Mouse (Mus musculus) ES-E14 (cell line): ENCODE data around the gene Zfp46. TPM values are rescaled to one million over a fixed set of nuclear protein-coding genes. Genes with fewer than 3 reads are reported as not detected.

Source experiments
- DNase-seq: peaks from one replicate; pipeline ENCODE4 v3.0.0-alpha.2; 2013; ENCODE audit warnings: low read depth, low spot score
- H3K27ac ChIP-seq: 2 replicates; pipeline ENCODE4 v1.5.1; 2012; ENCODE audit warnings: low read depth, mild to moderate bottlenecking, low read length, moderate library complexity, mixed read lengths; ENCODE audit not compliant: poor library complexity, insufficient read depth, severe bottlenecking
- H3K36me3 ChIP-seq: 2 replicates; pipeline ENCODE4 v1.6.1; 2012; ENCODE audit warnings: mild to moderate bottlenecking, low read length, moderate library complexity, mixed read lengths; ENCODE audit not compliant: control insufficient read depth, poor library complexity, insufficient read depth, severe bottlenecking
- H3K4me1 ChIP-seq, 2 experiments: fragments of 150-350 bp in 1 of 2; sonication (generic) in 1 of 2; 2 replicates each; pipeline ENCODE4 v1.6.1; 2012; ENCODE audit warnings: low read length in 2 of 2, mild to moderate bottlenecking in 1 of 2, mixed read lengths in 1 of 2; ENCODE audit not compliant: control insufficient read depth in 2 of 2, insufficient read depth in 2 of 2, poor library complexity in 1 of 2
- H3K4me3 ChIP-seq, 2 experiments: fragments of 150-350 bp in 1 of 2; sonication (generic) in 1 of 2; 2 replicates each; pipeline ENCODE4 v1.5.1; 2012; ENCODE audit warnings: low read length in 2 of 2, low read depth in 1 of 2, mild to moderate bottlenecking in 1 of 2, mixed read lengths in 1 of 2; ENCODE audit not compliant: insufficient read depth in 1 of 2, poor library complexity in 1 of 2, severe bottlenecking in 1 of 2
- H3K9ac ChIP-seq: 2 replicates; pipeline ENCODE4 v1.6.1; 2012; ENCODE audit warnings: low read depth, mild to moderate bottlenecking, low read length, mixed read lengths; ENCODE audit not compliant: poor library complexity, insufficient read depth, severe bottlenecking
- H3K9me3 ChIP-seq: fragments of 150-350 bp; sonication (generic); 2 replicates; pipeline ENCODE4 v1.6.1; 2012; ENCODE audit warnings: low read depth, mild to moderate bottlenecking, low read length; ENCODE audit not compliant: control insufficient read depth, insufficient read depth
- CHD2 ChIP-seq: IDR thresholded peaks from 2 replicates; pipeline ENCODE4 v1.6.1; 2014; ENCODE audit warnings: mild to moderate bottlenecking, low read depth, low read length, inconsistent platforms
- HCFC1 ChIP-seq: IDR thresholded peaks from 2 replicates; pipeline ENCODE4 v1.6.1; 2012; ENCODE audit warnings: low read length, inconsistent platforms, borderline replicate concordance; ENCODE audit not compliant: insufficient read depth
- MAFK ChIP-seq: IDR thresholded peaks from 2 replicates; pipeline ENCODE4 v1.6.1; 2014; ENCODE audit warnings: mild to moderate bottlenecking, low read depth, low read length, inconsistent platforms; ENCODE audit not compliant: insufficient read depth
- ZC3H11A ChIP-seq: IDR thresholded peaks from 2 replicates; pipeline ENCODE4 v1.6.1; 2012; ENCODE audit warnings: low read depth, mild to moderate bottlenecking, inconsistent platforms, low read length, borderline replicate concordance
- ZNF384 ChIP-seq: IDR thresholded peaks from 2 replicates; pipeline ENCODE4 v1.6.1; 2012; ENCODE audit warnings: low read depth, low read length, inconsistent platforms
- in situ Hi-C, 2 experiments: fragments of 600-800 bp; cut with MboI; formaldehyde crosslinking; loops; one replicate each; pipeline ENCODE4 v1.15.1; 2025; ENCODE audit warnings: low sequenced_read_pairs in 2 of 2, inconsistent platforms in 1 of 2; ENCODE audit not compliant: unreplicated experiment in 2 of 2
- total RNA-seq: library from RNA; depleted of rRNA; stranded (reverse); fragments of 300-350 nt; gene quantifications from 2 replicates; pipeline ENCODE4 v1.2.3, GENCODE M21; 2012

Zfp46 gene
- total RNA-seq, 1 experiment, result 5.8 TPM

GRCm38 (mm10) chr4:136245681-136246080 lies 38.8 kb upstream of the Zfp46 start:
- Histone ChIP-seq H3K9me3 (no peaks in the 10 kb centered on the region), H3K4me1 (peaks cover 9 to 26% of the 10 kb centered on the region in 2 experiments), H3K4me3 (peak overlapping the region in 1 of 2 experiments; percentile 54; a peak in 1 of 4 replicates), H3K9ac (peak overlapping the region; percentile 45; the same call in 1 of the 2 replicates), H3K36me3 (peaks cover 18% of the 10 kb centered on the region), H3K27ac (peak overlapping the region; percentile 84)
- no peak for DNase-seq
- in situ Hi-C loops, result no loop called here
- TF ChIP-seq MAFK (no peak), ZNF384 (no peak), HCFC1 (no peak), CHD2 (no peak), ZC3H11A (no peak)

- Histone ChIP-seq H3K36me3 (peaks cover 11% of the 10 kb centered on the region), H3K4me3 (peak overlapping the region; percentile 76 to 92), H3K4me1 (peaks cover 9 to 27% of the 10 kb centered on the region in 2 experiments), H3K9me3 (no peaks in the 10 kb centered on the region), H3K27ac (peak overlapping the region; percentile 97), H3K9ac (peak overlapping the region; percentile 73; the same call in 1 of the 2 replicates)
- in situ Hi-C loops, result no loop called here
- TF ChIP-seq MAFK (no peak), ZC3H11A (no peak), CHD2 (no peak), HCFC1 (no peak), ZNF384 (no peak)
- peak; percentile 91 for DNase-seq
These were observed 37.9 kb upstream of the Zfp46 start for GRCm38 (mm10) chr4:136246568-136246969.

- no peaks in the 10 kb centered on the region for H3K9me3 ChIP-seq
- peaks cover 9 to 29% of the 10 kb centered on the region in 2 experiments for H3K4me1 ChIP-seq
- H3K9ac ChIP-seq, result peak overlapping the region; percentile 73
- H3K36me3 ChIP-seq, result peaks cover 15% of the 10 kb centered on the region
- no peak for DNase-seq
- peak overlapping the region; percentile 76 to 92 for H3K4me3 ChIP-seq
- in situ Hi-C loops, result no loop called here
- H3K27ac ChIP-seq, result peak overlapping the region; percentile 97
- no peak for TF ChIP-seq ZC3H11A
- no peak for TF ChIP-seq CHD2
- no peak for TF ChIP-seq ZNF384
- no peak for TF ChIP-seq MAFK
- no peak for TF ChIP-seq HCFC1
These were observed 37.1 kb upstream of the Zfp46 start for GRCm38 (mm10) chr4:136247386-136247728.

- H3K9ac ChIP-seq, result peak within 1 kb of the TSS; percentile 73
- peaks cover 8 to 25% of the 10 kb centered on the region in 2 experiments for H3K4me1 ChIP-seq
- TF ChIP-seq CHD2 (no peak), ZC3H11A (no peak), HCFC1 (no peak), MAFK (no peak), ZNF384 (no peak)
- peak within 1 kb of the TSS; percentile 97 for H3K27ac ChIP-seq
- peaks cover 15% of the 10 kb centered on the region for H3K36me3 ChIP-seq
- in situ Hi-C loops, result no loop called here
- no peaks in the 10 kb centered on the region for H3K9me3 ChIP-seq
- peak within 1 kb of the TSS; percentile 76 to 92 for H3K4me3 ChIP-seq
- peak; percentile 49 for DNase-seq
These were observed 36.6 kb upstream of the Zfp46 start, which contains the start of gene Tcea3 for GRCm38 (mm10) chr4:136247729-136248463. Tcea3 (plus strand) TSS chr4:136247729.
